Mouse (Mus musculus): ENCODE measurements around the gene Cecr2. TPM values are rescaled to one million over a fixed set of nuclear protein-coding genes. Genes with fewer than 3 reads are reported as not detected.
A peak's percentile ranks its signal among the peaks of the same experiment; 100 is the strongest.

Gene Cecr2
- not detected in 2 replicates for polyA plus RNA-seq (2012; ENCODE audit: insufficient read depth, insufficient read length, missing spikeins)

DNA sequence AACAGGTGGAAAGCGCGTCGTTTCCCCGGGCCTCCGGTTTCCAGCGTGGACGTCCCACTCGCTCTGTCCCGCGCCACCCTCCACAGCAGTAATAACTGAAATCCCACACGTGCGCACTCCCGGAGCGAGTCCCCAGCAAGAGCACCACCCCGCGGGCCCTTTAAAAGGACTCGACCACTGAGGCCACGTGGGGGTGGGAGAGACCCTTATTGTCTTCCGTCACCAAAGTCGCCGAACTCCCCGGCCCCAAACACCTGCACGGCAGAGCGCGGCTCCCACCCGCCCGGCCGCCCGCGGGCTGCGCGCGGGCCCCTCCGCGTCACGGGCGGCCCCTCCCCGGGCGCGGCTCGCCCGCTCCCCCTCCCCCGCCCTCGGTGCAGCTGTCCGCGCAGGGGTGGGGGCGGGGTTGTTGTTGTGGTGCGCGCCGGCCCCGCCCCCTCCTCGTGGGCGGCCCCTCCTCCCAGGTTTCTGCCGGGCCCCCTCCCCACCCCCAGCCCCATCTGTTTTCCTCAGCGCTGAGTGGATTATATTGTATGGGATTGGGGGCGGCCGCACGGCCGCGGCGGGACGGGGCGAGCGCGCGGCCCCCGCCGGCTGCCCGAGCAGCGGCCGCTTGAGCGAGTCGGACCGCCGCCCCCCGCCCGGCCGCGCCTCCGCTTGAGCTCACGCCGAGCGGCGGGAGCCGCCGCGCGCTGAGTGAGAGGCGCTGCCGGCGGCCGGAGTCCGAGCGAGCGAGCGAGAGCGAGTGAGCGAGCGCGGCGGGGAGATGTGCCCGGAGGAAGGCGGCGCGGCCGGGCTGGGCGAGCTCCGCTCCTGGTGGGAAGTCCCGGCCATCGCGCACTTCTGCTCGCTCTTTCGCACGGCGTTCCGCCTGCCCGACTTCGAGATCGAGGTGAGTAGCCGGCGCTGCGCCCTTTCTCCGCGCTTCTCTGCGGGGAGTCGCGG, at the start of gene Cecr2:
Gene Cecr2 (plus strand): TSS at position 554 of the 945 bp plus-strand sequence.
- H3K4me3 ChIP-seq (ENCODE audit: insufficient read depth, low read length) = peak within 1 kb of the TSS; percentile 53
- H3K4me1 ChIP-seq (ENCODE audit: control insufficient read depth, insufficient read depth, low read length) = no peaks in the 10 kb centered on the region
- TF ChIP-seq POLR2A (IDR thresholded peaks at IDR 0.05; ENCODE audit: borderline replicate concordance, low read depth, low read length) = no peak
- H3K27ac ChIP-seq (ENCODE audit: insufficient read depth, low read depth, low read length) = no peak within 1 kb of the TSS

- Histone ChIP-seq H3K27ac (ENCODE audit: insufficient read depth, low read depth, low read length) (no peak overlapping the region), H3K4me1 (ENCODE audit: control insufficient read depth, insufficient read depth, low read length) (peaks cover 5% of the 10 kb centered on the region), H3K4me3 (ENCODE audit: insufficient read depth, low read length) (no peak overlapping the region)
- TF ChIP-seq POLR2A (IDR thresholded peaks at IDR 0.05; ENCODE audit: borderline replicate concordance, low read depth, low read length) = no peak
- TF ChIP-seq CTCF (IDR thresholded peaks at IDR 0.05; ENCODE audit: low read depth, low read length) = no peak
Measured at GRCm38 (mm10) chr6:120617586-120617985, 48.6 kb upstream of the Cecr2 start.

DNA sequence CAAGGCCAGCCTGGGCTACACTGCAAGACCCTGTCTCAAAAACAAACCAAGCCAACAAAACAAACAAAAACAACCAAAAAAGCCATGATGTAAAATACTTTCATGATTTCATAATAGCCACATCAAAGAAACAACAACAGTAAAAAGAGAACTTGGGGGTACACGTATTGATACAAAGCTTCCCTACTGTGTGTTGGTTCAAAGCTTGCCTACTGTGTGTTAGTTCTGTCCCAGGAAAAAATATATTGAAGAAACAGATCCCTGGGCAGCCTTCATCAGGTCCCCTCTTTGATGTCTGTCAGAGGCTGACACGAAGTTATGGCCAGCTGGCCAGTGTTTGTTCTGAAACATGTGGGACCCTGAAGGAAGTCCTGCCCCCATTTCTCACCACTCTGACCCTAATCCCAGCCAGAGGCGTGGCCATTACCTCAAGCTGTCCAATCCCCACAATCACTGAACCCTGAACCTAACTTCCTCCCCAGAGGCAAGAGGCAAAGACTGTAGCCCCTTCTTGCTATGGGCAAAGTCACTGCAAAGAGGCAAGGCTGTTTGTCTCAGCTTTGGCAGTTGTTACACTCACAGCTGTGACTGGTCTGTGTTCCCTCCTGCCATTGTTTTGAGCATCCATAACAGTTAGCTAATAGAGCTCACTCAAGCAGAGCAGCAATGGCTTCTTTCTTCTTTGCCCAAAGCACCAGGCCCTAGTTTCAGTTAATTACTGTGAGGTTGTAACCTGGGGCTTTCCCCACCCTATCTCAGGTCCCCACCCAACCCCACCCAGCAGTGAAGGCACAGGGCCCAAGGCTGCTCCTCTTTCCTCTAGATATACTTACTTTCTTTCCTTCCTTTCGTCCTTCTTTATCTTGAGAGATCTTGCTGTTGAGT, 47.4 kb upstream of the Cecr2 start:
- Histone ChIP-seq H3K27ac (ENCODE audit: insufficient read depth, low read depth, low read length) (no peak overlapping the region), H3K4me1 (ENCODE audit: control insufficient read depth, insufficient read depth, low read length) (peaks cover 5% of the 10 kb centered on the region), H3K4me3 (ENCODE audit: insufficient read depth, low read length) (no peak overlapping the region)
- TF ChIP-seq POLR2A (IDR thresholded peaks at IDR 0.05; ENCODE audit: borderline replicate concordance, low read depth, low read length) = no peak
- no peak for TF ChIP-seq CTCF (IDR thresholded peaks at IDR 0.05; ENCODE audit: low read depth, low read length)

GRCm38 (mm10) chr6:120620193-120620592, 46.0 kb upstream of the Cecr2 start:
- peaks cover 5% of the 10 kb centered on the region for H3K4me1 ChIP-seq (ENCODE audit: control insufficient read depth, insufficient read depth, low read length)
- no peak for TF ChIP-seq POLR2A (IDR thresholded peaks at IDR 0.05; ENCODE audit: borderline replicate concordance, low read depth, low read length)
- no peak for TF ChIP-seq CTCF (IDR thresholded peaks at IDR 0.05; ENCODE audit: low read depth, low read length)
- H3K4me3 ChIP-seq (ENCODE audit: insufficient read depth, low read length) = no peak overlapping the region
- H3K27ac ChIP-seq (ENCODE audit: insufficient read depth, low read depth, low read length) = no peak overlapping the region

DNA sequence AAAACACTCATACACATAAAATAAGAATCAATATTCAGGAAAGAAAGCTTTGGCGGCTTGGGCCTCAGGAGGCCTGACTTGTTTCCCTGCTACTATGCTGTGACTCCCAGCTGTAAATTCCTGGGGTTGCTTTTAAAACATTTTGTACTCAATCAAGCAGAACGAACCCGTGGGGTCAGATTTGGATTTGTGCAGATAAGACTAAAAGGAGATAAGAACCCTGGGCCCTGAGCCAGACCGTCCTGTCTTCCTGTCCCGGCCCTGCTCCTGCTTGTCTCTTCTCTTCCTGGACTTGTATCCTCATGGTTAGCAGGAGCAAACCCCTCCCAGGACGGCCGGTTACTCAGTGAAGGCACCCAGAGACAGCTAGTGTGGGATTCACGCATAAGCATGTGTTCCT, 41.1 kb upstream of the Cecr2 start:
- Histone ChIP-seq H3K4me1 (ENCODE audit: control insufficient read depth, insufficient read depth, low read length) (peaks cover 5% of the 10 kb centered on the region), H3K4me3 (ENCODE audit: insufficient read depth, low read length) (no peak overlapping the region), H3K27ac (ENCODE audit: insufficient read depth, low read depth, low read length) (no peak overlapping the region)
- TF ChIP-seq POLR2A (IDR thresholded peaks at IDR 0.05; ENCODE audit: borderline replicate concordance, low read depth, low read length) (no peak), CTCF (IDR thresholded peaks at IDR 0.05; ENCODE audit: low read depth, low read length) (no peak)

GRCm38 (mm10) chr6:120627096-120627495, 39.1 kb upstream of the Cecr2 start:
- no peak overlapping the region for H3K4me3 ChIP-seq (ENCODE audit: insufficient read depth, low read length)
- TF ChIP-seq POLR2A (IDR thresholded peaks at IDR 0.05; ENCODE audit: borderline replicate concordance, low read depth, low read length) = no peak
- no peak for TF ChIP-seq CTCF (IDR thresholded peaks at IDR 0.05; ENCODE audit: low read depth, low read length)
- no peak overlapping the region for H3K27ac ChIP-seq (ENCODE audit: insufficient read depth, low read depth, low read length)
- H3K4me1 ChIP-seq (ENCODE audit: control insufficient read depth, insufficient read depth, low read length) = no peaks in the 10 kb centered on the region

GRCm38 (mm10) chr6:120628963-120629362, 37.2 kb upstream of the Cecr2 start:
- TF ChIP-seq CTCF (IDR thresholded peaks at IDR 0.05; ENCODE audit: low read depth, low read length) (no peak), POLR2A (IDR thresholded peaks at IDR 0.05; ENCODE audit: borderline replicate concordance, low read depth, low read length) (no peak)
- H3K4me3 ChIP-seq (ENCODE audit: insufficient read depth, low read length) = no peak overlapping the region
- no peak overlapping the region for H3K27ac ChIP-seq (ENCODE audit: insufficient read depth, low read depth, low read length)
- H3K4me1 ChIP-seq (ENCODE audit: control insufficient read depth, insufficient read depth, low read length) = no peaks in the 10 kb centered on the region

- no peaks in the 10 kb centered on the region for H3K4me1 ChIP-seq (ENCODE audit: control insufficient read depth, insufficient read depth, low read length)
- no peak for TF ChIP-seq POLR2A (IDR thresholded peaks at IDR 0.05; ENCODE audit: borderline replicate concordance, low read depth, low read length)
- no peak for TF ChIP-seq CTCF (IDR thresholded peaks at IDR 0.05; ENCODE audit: low read depth, low read length)
- no peak overlapping the region for H3K27ac ChIP-seq (ENCODE audit: insufficient read depth, low read depth, low read length)
- no peak overlapping the region for H3K4me3 ChIP-seq (ENCODE audit: insufficient read depth, low read length)
Measured at GRCm38 (mm10) chr6:120635391-120636028, 30.7 kb upstream of the Cecr2 start.

DNA sequence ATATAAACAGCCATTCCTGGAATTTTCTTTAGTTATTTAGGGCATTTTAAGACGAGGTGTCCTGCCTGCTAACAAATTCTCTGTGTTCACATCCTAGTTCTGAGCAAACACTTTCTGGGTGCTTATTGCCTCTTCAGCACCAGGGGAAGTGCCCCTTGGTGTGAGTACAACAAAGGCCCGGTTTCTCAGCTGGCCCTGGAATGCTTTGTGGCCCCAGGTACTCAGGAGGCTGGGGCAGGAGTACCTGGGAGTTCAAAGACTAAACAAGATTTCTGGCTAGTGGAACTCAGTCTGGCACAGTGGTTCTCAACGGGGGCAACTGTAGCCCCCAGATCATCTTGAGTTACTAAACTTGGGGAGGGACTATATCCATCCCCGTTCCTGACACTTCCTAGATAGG, 26.6 kb upstream of the Cecr2 start:
- Histone ChIP-seq H3K4me3 (ENCODE audit: insufficient read depth, low read length) (no peak overlapping the region), H3K27ac (ENCODE audit: insufficient read depth, low read depth, low read length) (no peak overlapping the region), H3K4me1 (ENCODE audit: control insufficient read depth, insufficient read depth, low read length) (no peaks in the 10 kb centered on the region)
- TF ChIP-seq CTCF (IDR thresholded peaks at IDR 0.05; ENCODE audit: low read depth, low read length) = no peak
- no peak for TF ChIP-seq POLR2A (IDR thresholded peaks at IDR 0.05; ENCODE audit: borderline replicate concordance, low read depth, low read length)
